Mouse (Mus musculus): ENCODE results near the gene Hecw2.

Hecw2 gene

GRCm38 (mm10) chr1:53977806-53978513, 217.0 kb downstream of the Hecw2 start:
- peak; percentile 79 for DNase-seq

GRCm38 (mm10) chr1:53976721-53977120, 218.2 kb downstream of the Hecw2 start:
- DNase-seq, result no peak

GRCm38 (mm10) chr1:53976100-53976499, 218.9 kb downstream of the Hecw2 start:
- DNase-seq, result no peak

- no peak for DNase-seq
These were observed 220.0 kb downstream of the Hecw2 start for GRCm38 (mm10) chr1:53974941-53975340.

GRCm38 (mm10) chr1:53970326-53970977, 224.5 kb downstream of the Hecw2 start:
- DNase-seq, result no peak

- no peak for DNase-seq
These were observed 242.6 kb downstream of the Hecw2 start for GRCm38 (mm10) chr1:53952395-53952794.

GRCm38 (mm10) chr1:53945815-53946214, 249.2 kb downstream of the Hecw2 start:
- no peak for DNase-seq

- DNase-seq, result no peak
These were observed 252.5 kb downstream of the Hecw2 start for GRCm38 (mm10) chr1:53942468-53942867.

GRCm38 (mm10) chr1:53941528-53941927, 253.4 kb downstream of the Hecw2 start:
- no peak for DNase-seq

GRCm38 (mm10) chr1:53940268-53941017, 254.5 kb downstream of the Hecw2 start:
- no peak for DNase-seq

GRCm38 (mm10) chr1:53939291-53939690, 255.7 kb downstream of the Hecw2 start:
- no peak for DNase-seq

GRCm38 (mm10) chr1:53933308-53933707, 261.7 kb downstream of the Hecw2 start:
- DNase-seq, result no peak

- DNase-seq, result no peak
These were observed 263.7 kb downstream of the Hecw2 start for GRCm38 (mm10) chr1:53931314-53931713.

- no peak for DNase-seq
These were observed 267.4 kb downstream of the Hecw2 start for GRCm38 (mm10) chr1:53927605-53928004.

- DNase-seq, result no peak
These were observed 269.6 kb downstream of the Hecw2 start for GRCm38 (mm10) chr1:53925149-53925901.

- DNase-seq, result no peak
These were observed 283.1 kb downstream of the Hecw2 start for GRCm38 (mm10) chr1:53911848-53912247.

GRCm38 (mm10) chr1:53910251-53910650, 284.7 kb downstream of the Hecw2 start:
- DNase-seq, result no peak

- no peak for DNase-seq
These were observed 285.9 kb downstream of the Hecw2 start for GRCm38 (mm10) chr1:53909118-53909517.

GRCm38 (mm10) chr1:53906175-53906574, 288.8 kb downstream of the Hecw2 start:
- no peak for DNase-seq

- no peak for DNase-seq
These were observed 294.6 kb downstream of the Hecw2 start for GRCm38 (mm10) chr1:53900416-53900815.

GRCm38 (mm10) chr1:53894299-53894698, 300.7 kb downstream of the Hecw2 start:
- no peak for DNase-seq

GRCm38 (mm10) chr1:53890380-53890779, 304.6 kb downstream of the Hecw2 start:
- DNase-seq, result no peak

GRCm38 (mm10) chr1:53889806-53890205, 305.2 kb downstream of the Hecw2 start:
- DNase-seq, result no peak
